Mouse (Mus musculus): ENCODE measurements at regions not wholly inside any gene's neighbourhood (a gene's known extent, or its start where the extent isn't known, plus 50 kb on each side); places are given as distances from the start of the nearest gene placed in this dataset.
"Not testable (repeated sequence)": the region's sequence is repeated elsewhere in the genome, so short reads cannot be mapped to it uniquely, and the experiment has no call there.

DNA sequence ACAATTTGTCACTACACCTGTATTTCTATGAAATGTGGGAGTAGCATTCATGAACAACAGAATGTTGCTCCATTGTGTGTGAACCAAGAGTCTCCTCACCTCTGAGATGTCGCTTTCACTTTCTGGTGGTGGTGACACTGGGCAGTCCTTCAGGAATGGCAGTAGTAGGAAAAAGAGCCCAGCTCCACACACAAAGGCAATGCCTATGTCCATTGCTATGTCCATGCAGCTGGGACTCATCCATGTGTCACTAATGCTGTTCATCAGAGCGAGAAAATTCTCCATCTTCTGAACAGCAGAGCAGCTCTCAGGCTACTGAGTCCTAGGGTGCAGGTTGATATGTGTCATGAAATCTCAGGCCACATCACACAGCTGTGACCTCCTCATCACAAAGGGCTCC is 65.0 kb upstream of the Gm30302 start:
- not testable (repeated sequence) for H3K9ac ChIP-seq (ENCODE audit: low read depth, low read length); H3K9me3 ChIP-seq (ENCODE audit: control insufficient read depth, low read length); H3K4me1 ChIP-seq (ENCODE audit: control insufficient read depth, insufficient read depth, low read length); H3K4me2 ChIP-seq (ENCODE audit: low read depth, low read length); H3K27me3 ChIP-seq (replicated peaks; ENCODE audit: control insufficient read depth, insufficient read depth, low read length); ATAC-seq; H3K4me3 ChIP-seq (ENCODE audit: low read length); H3K27ac ChIP-seq (ENCODE audit: low read length); H3K36me3 ChIP-seq (ENCODE audit: control insufficient read depth, insufficient read depth, low read length)
- 81% methylated on average over 2 of the region's 2 CpGs for WGBS

DNA sequence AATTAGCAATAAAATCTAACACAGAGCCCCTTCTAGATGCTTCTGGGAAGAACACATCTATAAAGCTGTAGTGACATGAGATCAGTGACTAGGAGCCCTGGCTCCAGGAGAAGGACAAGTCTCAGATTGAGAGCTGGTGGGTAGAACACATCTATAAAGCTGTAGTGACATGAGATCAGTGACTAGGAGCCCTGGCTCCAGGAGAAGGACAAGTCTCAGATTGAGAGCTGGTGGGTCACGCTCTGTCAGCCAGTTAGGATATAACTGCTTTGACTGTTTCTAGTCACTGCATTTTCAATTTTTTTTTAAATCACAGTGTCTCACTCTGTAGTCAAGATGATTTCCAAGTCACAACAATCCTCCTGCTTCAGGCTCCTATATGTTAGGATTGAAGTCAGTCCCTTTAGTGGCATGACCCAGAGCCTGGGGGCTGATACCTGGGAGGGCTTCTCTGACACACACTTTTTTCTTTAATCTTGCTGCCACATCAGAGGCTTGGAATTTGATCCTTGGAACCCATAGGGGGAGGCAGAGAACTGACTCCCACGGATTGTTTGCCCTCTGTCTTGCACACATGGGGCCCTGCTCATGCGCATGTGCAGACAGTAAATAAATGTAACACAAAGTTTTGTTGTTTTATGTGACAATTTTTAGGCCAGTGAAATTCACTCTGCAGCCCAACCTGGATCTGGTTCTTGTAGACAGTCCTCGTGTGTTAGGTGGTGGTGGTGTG is 50.9 kb upstream of the Gm30302 start:
- H3K4me3 ChIP-seq (ENCODE audit: low read length): no peak overlapping the region
- H3K27me3 ChIP-seq (replicated peaks; ENCODE audit: control insufficient read depth, insufficient read depth, low read length): no peaks in the 10 kb centered on the region
- WGBS: 55% methylated on average over 4 of the region's 4 CpGs
- no peak overlapping the region for H3K4me2 ChIP-seq (ENCODE audit: low read depth, low read length)
- H3K9me3 ChIP-seq (ENCODE audit: control insufficient read depth, low read length): no peaks in the 10 kb centered on the region
- no peaks in the 10 kb centered on the region for H3K36me3 ChIP-seq (ENCODE audit: control insufficient read depth, insufficient read depth, low read length)
- H3K4me1 ChIP-seq (ENCODE audit: control insufficient read depth, insufficient read depth, low read length): no peaks in the 10 kb centered on the region
- no peak overlapping the region for H3K27ac ChIP-seq (ENCODE audit: low read length)
- H3K9ac ChIP-seq (ENCODE audit: low read depth, low read length): no peak overlapping the region
- ATAC-seq: peak; percentile 38; the same call in 1 of the 2 replicates
